Mouse (Mus musculus) testis, adult 2 months (tissue): ENCODE measurements around the gene Triobp. TPM values are rescaled to one million over a fixed set of nuclear protein-coding genes. Genes with fewer than 3 reads are reported as not detected.
A peak's percentile ranks its signal among the peaks of the same experiment; 100 is the strongest.

ENCODE experiments used
- H3K27ac ChIP-seq: fragments of 200-500 bp; 2 replicates; pipeline ENCODE4 v1.5.1; 2012; ENCODE audit warnings: low read depth, low read length; ENCODE audit not compliant: control insufficient read depth, insufficient read depth
- H3K27me3 ChIP-seq: fragments of 200-500 bp; 2 replicates; pipeline ENCODE4 v1.6.1; 2012; ENCODE audit warnings: mild to moderate bottlenecking, low read length, moderate library complexity; ENCODE audit not compliant: control insufficient read depth, insufficient read depth
- H3K36me3 ChIP-seq: fragments of 200-500 bp; 2 replicates; pipeline ENCODE4 v1.6.1; 2012; ENCODE audit warnings: mild to moderate bottlenecking, low read length; ENCODE audit not compliant: control insufficient read depth, insufficient read depth
- H3K4me1 ChIP-seq: fragments of 200-500 bp; 2 replicates; pipeline ENCODE4 v1.6.1; 2012; ENCODE audit warnings: low read length; ENCODE audit not compliant: control insufficient read depth, insufficient read depth
- H3K4me3 ChIP-seq: fragments of 200-500 bp; 2 replicates; pipeline ENCODE4 v1.5.1; 2012; ENCODE audit warnings: low read depth, mild to moderate bottlenecking, low read length, moderate library complexity, mixed read lengths; ENCODE audit not compliant: control insufficient read depth
- CTCF ChIP-seq: fragments of 200-500 bp; IDR thresholded peaks from 2 replicates; pipeline ENCODE4 v1.5.1; 2012; ENCODE audit warnings: low read depth, mild to moderate bottlenecking, inconsistent platforms, low read length, moderate library complexity; ENCODE audit not compliant: control insufficient read depth, insufficient read depth, insufficient replicate concordance
- POLR2A ChIP-seq: fragments of 200-500 bp; IDR thresholded peaks from 2 replicates; pipeline ENCODE4 v1.6.1; 2012; ENCODE audit warnings: low read depth, mild to moderate bottlenecking, inconsistent platforms, low read length, moderate library complexity; ENCODE audit not compliant: control insufficient read depth
- polyA plus RNA-seq: library from polyadenylated mRNA; depleted of rRNA; stranded (reverse); fragments of >200 nt; gene quantifications from 2 replicates; pipeline ENCODE4 v1.2.3, GENCODE M21; 2012

Triobp gene
- polyA plus RNA-seq, 1 experiment, result 22.6 TPM

GRCm38 (mm10) chr15:78927021-78927787 is 20.3 kb upstream of the Triobp start:
- TF ChIP-seq POLR2A, result no peak
- no peak for TF ChIP-seq CTCF
- H3K27ac ChIP-seq, result peak overlapping the region; percentile 57
- peak overlapping the region; percentile 80 for H3K4me3 ChIP-seq
- H3K36me3 ChIP-seq, result no peaks in the 10 kb centered on the region
- H3K27me3 ChIP-seq, result no peaks in the 10 kb centered on the region
- peaks cover 30% of the 10 kb centered on the region for H3K4me1 ChIP-seq

- peaks cover 30% of the 10 kb centered on the region for H3K4me1 ChIP-seq
Measured at GRCm38 (mm10) chr15:78927788-78928457, 19.6 kb upstream of the Triobp start.

GRCm38 (mm10) chr15:78928539-78928938 is 19.0 kb upstream of the Triobp start:
- Histone ChIP-seq H3K4me1 (peaks cover 30% of the 10 kb centered on the region), H3K4me3 (peak overlapping the region; percentile 71), H3K27ac (peak overlapping the region; percentile 75), H3K36me3 (no peaks in the 10 kb centered on the region), H3K27me3 (no peaks in the 10 kb centered on the region)
- TF ChIP-seq CTCF (no peak), POLR2A (0 out of 2 replicates have a peak, but pooled peaks have one; percentile 23)

More at GRCm38 (mm10) chr15:78927788-78928457, 19.6 kb upstream of the Triobp start:
- Histone ChIP-seq H3K36me3 (no peaks in the 10 kb centered on the region), H3K27me3 (no peaks in the 10 kb centered on the region), H3K27ac (peak overlapping the region; percentile 57), H3K4me3 (peak overlapping the region; percentile 80)
- no peak for TF ChIP-seq POLR2A
- no peak for TF ChIP-seq CTCF

- H3K4me1 ChIP-seq, result peaks cover 30% of the 10 kb centered on the region
Measured at GRCm38 (mm10) chr15:78930192-78930706, 17.3 kb upstream of the Triobp start.

GRCm38 (mm10) chr15:78930801-78931426 is 16.6 kb upstream of the Triobp start:
- no peak for TF ChIP-seq POLR2A
- no peak for TF ChIP-seq CTCF
- Histone ChIP-seq H3K36me3 (no peaks in the 10 kb centered on the region), H3K4me1 (peaks cover 27% of the 10 kb centered on the region), H3K27ac (no peak overlapping the region), H3K27me3 (no peaks in the 10 kb centered on the region), H3K4me3 (no peak overlapping the region)

More at GRCm38 (mm10) chr15:78930192-78930706, 17.3 kb upstream of the Triobp start:
- no peak overlapping the region for H3K4me3 ChIP-seq
- no peaks in the 10 kb centered on the region for H3K27me3 ChIP-seq
- H3K27ac ChIP-seq, result no peak overlapping the region
- TF ChIP-seq POLR2A (no peak), CTCF (no peak)
- no peaks in the 10 kb centered on the region for H3K36me3 ChIP-seq

- H3K4me3 ChIP-seq, result no peak overlapping the region
- no peaks in the 10 kb centered on the region for H3K27me3 ChIP-seq
- no peak overlapping the region for H3K27ac ChIP-seq
- H3K36me3 ChIP-seq, result no peaks in the 10 kb centered on the region
- H3K4me1 ChIP-seq, result peaks cover 20% of the 10 kb centered on the region
- no peak for TF ChIP-seq POLR2A
- TF ChIP-seq CTCF, result peak; percentile 62; the same call in 1 of the 2 replicates
Measured at GRCm38 (mm10) chr15:78931577-78931976, 15.9 kb upstream of the Triobp start.
